Mouse (Mus musculus) kidney, adult 2 months (tissue): Measurements from ENCODE around the gene Slc22a3. TPM values are rescaled to one million over a fixed set of nuclear protein-coding genes. Genes with fewer than 3 reads are reported as not detected.

Experiments
- DNase-seq: peaks from one replicate; pipeline ENCODE4 v3.0.0; 2021
- H3K27ac ChIP-seq: fragments of 200-500 bp; 2 replicates; pipeline ENCODE4 v1.5.1; 2012; ENCODE audit warnings: low read depth, low read length, control low read depth, inconsistent platforms; ENCODE audit not compliant: insufficient read depth
- H3K27me3 ChIP-seq: fragments of 200-500 bp; replicated peaks from 2 replicates; pipeline ENCODE4 v1.6.1; 2012; ENCODE audit warnings: mild to moderate bottlenecking, moderate library complexity, low read length, inconsistent platforms; ENCODE audit not compliant: control insufficient read depth, insufficient read depth
- H3K36me3 ChIP-seq: fragments of 200-500 bp; 2 replicates; pipeline ENCODE4 v1.6.1; 2012; ENCODE audit warnings: mild to moderate bottlenecking, moderate library complexity, low read length, inconsistent platforms; ENCODE audit not compliant: control insufficient read depth, insufficient read depth
- H3K4me1 ChIP-seq: fragments of 200-500 bp; 2 replicates; pipeline ENCODE4 v1.6.1; 2011; ENCODE audit warnings: low read length; ENCODE audit not compliant: control insufficient read depth, insufficient read depth
- H3K4me3 ChIP-seq: fragments of 200-500 bp; 2 replicates; pipeline ENCODE4 v1.5.1; 2011; ENCODE audit warnings: mild to moderate bottlenecking, low read depth, low read length, control low read depth; ENCODE audit not compliant: insufficient read depth
- CTCF ChIP-seq: fragments of 200-500 bp; conservative IDR thresholded peaks from 2 replicates; pipeline ENCODE4 v1.5.1; 2011; ENCODE audit warnings: low read depth, mild to moderate bottlenecking, control low read depth, low read length, moderate library complexity, mixed read lengths; ENCODE audit not compliant: insufficient read depth, insufficient read length
- POLR2A ChIP-seq: fragments of 200-500 bp; IDR thresholded peaks from one replicate; pipeline ENCODE4 v1.6.1; 2011; ENCODE audit warnings: low read depth, low read length, control low read depth
- WGBS: fragments of 180-500 bp; shearing (Covaris S2); methylation state at CpG from one replicate; pipeline ENCODE4 v1.1.7; 2018; 5-methylcytosine and 5-hydroxymethylcytosine counted together
- polyA plus RNA-seq: library from polyadenylated mRNA; depleted of rRNA; stranded (reverse); fragments of >200 nt; gene quantifications from 2 replicates; pipeline ENCODE4 v1.2.3, GENCODE M21; 2012

The Slc22a3 gene
- polyA plus RNA-seq, 1 experiment: 1.4 TPM

GRCm38 (mm10) chr17:12381579-12381978, 125.9 kb downstream of the Slc22a3 start:
- no peaks in the 10 kb centered on the region for H3K36me3 ChIP-seq
- WGBS: 93% methylated on average over 2 of the region's 2 CpGs
- H3K27ac ChIP-seq: no peak overlapping the region
- H3K4me3 ChIP-seq: no peak overlapping the region
- H3K27me3 ChIP-seq: no peaks in the 10 kb centered on the region
- no peak for TF ChIP-seq CTCF
- TF ChIP-seq POLR2A: no peak
- H3K4me1 ChIP-seq: no peaks in the 10 kb centered on the region; the same call in 1 of the 2 replicates
- no peak for DNase-seq

DNA sequence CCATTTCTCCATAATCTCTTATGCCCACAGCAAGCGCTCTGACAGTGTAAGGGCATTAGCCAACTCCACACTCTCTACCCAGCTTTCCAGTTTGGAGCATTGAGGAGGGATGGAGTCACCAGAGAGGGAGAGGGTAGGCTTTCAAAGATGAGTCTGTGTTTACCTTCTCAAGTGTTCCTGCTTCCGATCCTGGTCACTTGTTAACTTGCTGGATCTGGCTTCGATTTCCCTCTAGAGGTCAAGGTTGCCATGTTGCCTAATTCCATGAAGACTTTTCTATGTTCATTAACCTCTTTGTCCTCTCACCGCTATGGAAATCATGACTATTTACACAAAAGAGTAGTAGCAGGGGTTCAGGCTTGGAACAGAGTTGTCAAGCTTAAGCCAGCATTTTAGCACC, 127.2 kb downstream of the Slc22a3 start:
- no peaks in the 10 kb centered on the region for H3K36me3 ChIP-seq
- no peaks in the 10 kb centered on the region for H3K4me1 ChIP-seq
- no peak overlapping the region for H3K27ac ChIP-seq
- no peak for TF ChIP-seq POLR2A
- no peak for TF ChIP-seq CTCF
- H3K27me3 ChIP-seq: no peaks in the 10 kb centered on the region
- H3K4me3 ChIP-seq: no peak overlapping the region
- DNase-seq: peak; percentile 30
- WGBS: 73% methylated on average over 4 of the region's 4 CpGs

- Histone ChIP-seq H3K4me3 (no peak within 1 kb of the TSS), H3K27ac (no peak within 1 kb of the TSS), H3K27me3 (no peaks in the 10 kb centered on the region), H3K4me1 (no peaks in the 10 kb centered on the region), H3K36me3 (no peaks in the 10 kb centered on the region)
- 89% methylated on average over 11 of the region's 11 CpGs for WGBS
- TF ChIP-seq CTCF: no peak
- TF ChIP-seq POLR2A: no peak
- DNase-seq: no peak
Measured at GRCm38 (mm10) chr17:12377981-12378705, 129.4 kb downstream of the Slc22a3 start, which contains the start of gene Plg. Gene Plg (plus strand): TSS chr17:12378608.

DNA sequence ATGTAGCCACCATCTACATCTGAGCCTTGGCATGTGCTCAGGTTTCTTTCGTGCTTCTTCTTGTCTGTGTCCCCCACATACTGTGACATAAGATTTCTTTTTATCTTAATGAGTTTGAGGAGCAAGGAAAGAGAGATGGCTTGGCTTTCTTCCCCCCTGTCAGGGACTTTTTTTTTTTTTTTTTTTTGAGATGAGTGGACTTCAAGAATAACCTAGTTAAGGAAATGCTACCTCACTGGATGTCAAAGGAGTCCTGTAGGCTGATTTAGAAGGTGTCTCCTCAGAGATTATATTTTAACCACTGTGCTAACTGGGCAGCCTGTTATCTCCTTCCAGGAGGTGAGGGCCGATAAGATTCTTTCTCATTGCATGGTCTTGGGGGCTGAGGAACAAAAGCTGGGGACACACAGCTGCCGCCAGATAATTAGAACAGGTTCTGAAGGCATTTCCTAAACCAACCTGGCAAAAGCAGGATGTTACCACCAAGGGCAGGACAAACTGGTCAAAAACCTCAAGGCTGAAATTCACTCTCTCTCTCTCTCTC, 133.8 kb downstream of the Slc22a3 start:
- WGBS: 69% methylated on average over 3 of the region's 3 CpGs

GRCm38 (mm10) chr17:12372021-12372420, 135.5 kb downstream of the Slc22a3 start:
- Histone ChIP-seq H3K4me3 (no peak overlapping the region), H3K36me3 (no peaks in the 10 kb centered on the region), H3K4me1 (no peaks in the 10 kb centered on the region; the same call in 1 of the 2 replicates), H3K27ac (no peak overlapping the region), H3K27me3 (no peaks in the 10 kb centered on the region)
- DNase-seq: peak; percentile 78
- 7% methylated on average over 4 of the region's 4 CpGs for WGBS
- TF ChIP-seq POLR2A (no peak), CTCF (peak; percentile 88)

More for the DNA sequence above, 133.8 kb downstream of the Slc22a3 start:
- Histone ChIP-seq H3K27me3 (no peaks in the 10 kb centered on the region), H3K27ac (no peak overlapping the region), H3K4me3 (no peak overlapping the region), H3K4me1 (no peaks in the 10 kb centered on the region; the same call in 1 of the 2 replicates), H3K36me3 (no peaks in the 10 kb centered on the region)
- TF ChIP-seq POLR2A: no peak
- no peak for TF ChIP-seq CTCF
- DNase-seq: no peak

- TF ChIP-seq POLR2A (no peak), CTCF (no peak)
- no peaks in the 10 kb centered on the region for H3K36me3 ChIP-seq
- 27% methylated on average over 10 of the region's 10 CpGs for WGBS
- H3K27me3 ChIP-seq: no peaks in the 10 kb centered on the region
- DNase-seq: peak; percentile 22
- no peak overlapping the region for H3K4me3 ChIP-seq
- H3K27ac ChIP-seq: no peak overlapping the region
- H3K4me1 ChIP-seq: no peaks in the 10 kb centered on the region; the same call in 1 of the 2 replicates
Measured at GRCm38 (mm10) chr17:12371310-12371925, 136.1 kb downstream of the Slc22a3 start.

DNA sequence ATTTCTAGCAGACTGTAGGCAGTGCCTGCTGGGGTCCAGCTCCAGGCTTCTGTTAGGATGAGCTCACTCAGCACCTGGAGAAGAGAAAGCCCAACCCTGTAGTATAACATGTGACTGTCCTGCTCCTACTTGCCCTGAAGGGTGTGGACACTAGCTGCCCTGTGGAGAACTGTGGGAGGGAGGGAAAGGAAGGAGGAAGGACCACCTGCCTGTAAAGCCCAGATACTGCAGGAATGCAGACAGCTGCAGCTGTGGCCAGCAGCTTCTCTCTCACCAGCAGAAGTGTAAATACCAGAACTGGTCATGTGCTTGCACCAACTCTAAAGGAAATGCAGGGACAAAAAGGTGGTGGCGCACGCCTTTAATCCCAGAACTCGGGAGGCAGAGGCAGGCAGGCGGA, 137.2 kb downstream of the Slc22a3 start:
- no peak overlapping the region for H3K27ac ChIP-seq
- H3K27me3 ChIP-seq: no peaks in the 10 kb centered on the region
- H3K36me3 ChIP-seq: no peaks in the 10 kb centered on the region
- H3K4me1 ChIP-seq: no peaks in the 10 kb centered on the region; the same call in 1 of the 2 replicates
- no peak for DNase-seq
- 80% methylated on average over 4 of the region's 4 CpGs for WGBS
- TF ChIP-seq CTCF (no peak), POLR2A (no peak)
- H3K4me3 ChIP-seq: no peak overlapping the region
